Mouse (Mus musculus) forebrain, embryonic 14.5 days (tissue): ENCODE results near the gene Epha3. TPM values are rescaled to one million over a fixed set of nuclear protein-coding genes. Genes with fewer than 3 reads are reported as not detected.

Experiments used
- ATAC-seq: fragments of 200-750 bp; cut with Nextera tagmentation; 2 replicates; pipeline ENCODE4 v1.8.0; 2017; ENCODE audit warnings: mild to moderate bottlenecking, moderate library complexity
- DNase-seq: peaks from one replicate; pipeline ENCODE4 v3.0.0-alpha.2; 2015; ENCODE audit warnings: low spot score
- H3K27ac ChIP-seq: fragments of 300-500 bp; sonication (generic); 2 replicates; pipeline ENCODE4 v1.5.1; 2014; ENCODE audit warnings: low read depth, mild to moderate bottlenecking, control low read depth, low read length, moderate library complexity
- H3K27me3 ChIP-seq: fragments of 300-500 bp; sonication (generic); replicated peaks from 2 replicates; pipeline ENCODE4 v1.6.1; 2014; ENCODE audit warnings: low read length, control low read depth, mixed read lengths; ENCODE audit not compliant: control insufficient read depth, insufficient read depth
- H3K36me3 ChIP-seq: fragments of 300-500 bp; sonication (generic); 2 replicates; pipeline ENCODE4 v1.6.1; 2014; ENCODE audit warnings: low read length, control low read depth; ENCODE audit not compliant: control insufficient read depth, insufficient read depth
- H3K4me1 ChIP-seq: fragments of 300-500 bp; sonication (generic); 2 replicates; pipeline ENCODE4 v1.6.1; 2014; ENCODE audit warnings: antibody characterized with exemption, low read length, control low read depth; ENCODE audit not compliant: control insufficient read depth, insufficient read depth
- H3K4me2 ChIP-seq: fragments of 300-500 bp; sonication (generic); 2 replicates; pipeline ENCODE4 v1.6.1; 2014; ENCODE audit warnings: mild to moderate bottlenecking, control low read depth, low read length
- H3K4me3 ChIP-seq: fragments of 300-500 bp; sonication (generic); 2 replicates; pipeline ENCODE4 v1.5.1; 2014; ENCODE audit warnings: low read depth, low read length, control low read depth
- H3K9ac ChIP-seq: fragments of 300-500 bp; sonication (generic); 2 replicates; pipeline ENCODE4 v1.6.1; 2014; ENCODE audit warnings: mild to moderate bottlenecking, low read length, control low read depth, moderate library complexity
- H3K9me3 ChIP-seq: fragments of 300-500 bp; sonication (generic); replicated peaks from 2 replicates; pipeline ENCODE4 v1.6.1; 2016; ENCODE audit warnings: low read length, control low read depth, mixed read lengths; ENCODE audit not compliant: control insufficient read depth
- WGBS: fragments of 180-500 bp; shearing (Covaris S2); extraction: QIAGEN DNeasy Blood & Tissue Kit; methylation state at CpG from one replicate; pipeline ENCODE4 v1.1.7; 2014; 5-methylcytosine and 5-hydroxymethylcytosine counted together
- polyA plus RNA-seq: library from polyadenylated mRNA; unstranded; fragments of >200 nt; fragmentation: Nextera tagmentation; extraction: Ambion mirVana; gene quantifications from 2 replicates; pipeline ENCODE4 v1.2.1, GENCODE M21; 2014

Epha3 gene
- polyA plus RNA-seq, 1 experiment from 2014 or later: 68.7 TPM

DNA sequence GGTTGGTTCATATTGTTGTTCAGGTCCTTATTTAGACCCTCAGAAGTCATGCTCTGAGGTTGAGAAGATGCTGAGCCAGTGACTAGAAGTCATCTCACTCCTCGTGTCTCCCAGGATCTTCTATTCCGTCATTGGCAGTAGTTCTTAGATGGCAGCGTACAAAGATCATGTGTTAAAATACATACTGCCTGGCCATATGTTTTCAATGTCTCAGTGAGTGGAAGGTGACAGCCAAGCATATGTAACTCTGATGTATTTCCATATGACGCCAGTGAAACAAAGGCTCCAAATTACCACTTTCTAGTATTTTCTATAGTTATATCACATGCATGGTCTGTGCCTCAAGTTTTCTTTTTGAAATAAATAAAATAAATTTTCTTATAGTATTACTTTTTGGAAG, 146.7 kb downstream of the Epha3 start:
- Histone ChIP-seq H3K27ac (peak overlapping the region; percentile 48; the same call in 1 of the 2 replicates), H3K27me3 (no peaks in the 10 kb centered on the region), H3K4me3 (no peak overlapping the region), H3K36me3 (no peaks in the 10 kb centered on the region), H3K9ac (no peak overlapping the region), H3K4me2 (no peak overlapping the region), H3K9me3 (no peaks in the 10 kb centered on the region), H3K4me1 (no peaks in the 10 kb centered on the region)
- 68% methylated on average over 4 of the region's 4 CpGs for WGBS
- DNase-seq: peak; percentile 80
- ATAC-seq: peak; percentile 82

DNA sequence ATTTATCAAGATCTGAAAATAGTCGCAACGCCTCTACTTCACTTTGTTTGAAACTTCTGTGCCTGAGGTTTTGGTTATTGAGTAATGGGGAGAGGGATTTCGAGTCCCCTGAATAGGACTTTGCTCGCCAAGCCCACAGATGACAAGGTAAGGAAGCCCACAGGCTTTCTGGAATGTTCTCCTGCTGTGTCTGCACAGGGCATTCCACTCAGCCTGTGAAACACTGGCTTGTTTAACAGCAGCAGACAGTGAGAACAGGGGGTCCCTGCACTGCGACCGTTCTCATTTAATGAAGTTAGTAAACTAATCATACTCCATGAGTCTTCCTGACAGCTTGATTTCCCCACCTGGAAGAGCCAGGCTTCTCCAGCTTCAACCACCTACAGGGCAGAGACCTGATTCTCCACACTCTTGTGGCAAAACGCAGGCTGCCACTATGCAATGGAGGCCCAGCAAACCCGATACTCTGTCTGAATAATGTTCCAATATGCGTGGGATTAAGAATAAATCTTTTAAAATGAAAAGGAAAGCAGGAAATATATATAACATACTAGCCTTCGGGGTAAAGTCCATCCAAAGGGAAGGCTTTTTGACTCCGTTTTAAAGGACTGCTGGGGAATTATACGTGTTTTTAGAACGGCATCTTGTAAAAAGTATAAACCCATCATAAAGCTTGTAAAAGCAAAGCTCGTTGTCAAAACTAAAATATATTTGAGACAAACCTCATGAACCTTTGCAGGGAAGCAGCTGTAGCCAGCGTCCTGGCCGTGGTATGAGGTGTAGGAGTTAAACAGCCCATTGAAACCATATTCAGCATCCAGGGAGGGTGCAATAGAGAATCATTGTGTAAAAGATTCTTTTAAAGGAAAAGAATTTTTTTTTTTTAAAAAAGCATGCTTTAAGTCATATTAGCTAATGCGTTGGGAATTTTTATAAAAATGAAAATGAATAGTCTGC, 156.8 kb downstream of the Epha3 start:
- WGBS: 82% methylated on average over 17 of the region's 17 CpGs
- no peaks in the 10 kb centered on the region for H3K4me1 ChIP-seq
- no peak overlapping the region for H3K4me2 ChIP-seq
- H3K27me3 ChIP-seq: no peaks in the 10 kb centered on the region
- no peak for ATAC-seq
- no peak overlapping the region for H3K27ac ChIP-seq
- no peaks in the 10 kb centered on the region for H3K9me3 ChIP-seq
- no peak overlapping the region for H3K9ac ChIP-seq
- no peak for DNase-seq
- H3K4me3 ChIP-seq: no peak overlapping the region
- H3K36me3 ChIP-seq: no peaks in the 10 kb centered on the region

DNA sequence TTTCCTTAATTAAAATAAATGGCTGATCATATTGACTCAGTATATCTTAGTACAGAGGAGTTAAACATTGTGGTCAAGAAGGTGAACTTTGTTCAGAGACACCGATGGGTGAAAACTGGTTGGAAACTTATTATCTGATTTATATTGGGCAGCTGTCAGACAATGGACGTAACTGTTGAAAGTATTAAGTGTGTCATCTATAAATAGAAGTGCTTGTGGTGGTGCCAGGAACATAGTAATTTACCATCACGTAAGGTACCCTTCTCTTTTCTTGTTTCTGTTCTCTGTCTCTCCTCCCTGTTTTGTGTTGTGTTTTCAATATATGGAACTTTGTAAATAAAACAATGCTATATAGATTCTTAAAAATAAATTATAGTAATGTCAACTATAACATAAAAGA, 174.6 kb downstream of the Epha3 start:
- no peak overlapping the region for H3K4me3 ChIP-seq
- no peaks in the 10 kb centered on the region for H3K27me3 ChIP-seq
- ATAC-seq (no peak), DNase-seq (no peak)
- no peaks in the 10 kb centered on the region for H3K4me1 ChIP-seq
- H3K27ac ChIP-seq: no peak overlapping the region
- H3K9me3 ChIP-seq: no peaks in the 10 kb centered on the region
- no peak overlapping the region for H3K4me2 ChIP-seq
- 89% methylated on average over 3 of the region's 3 CpGs for WGBS
- H3K36me3 ChIP-seq: no peaks in the 10 kb centered on the region
- no peak overlapping the region for H3K9ac ChIP-seq

DNA sequence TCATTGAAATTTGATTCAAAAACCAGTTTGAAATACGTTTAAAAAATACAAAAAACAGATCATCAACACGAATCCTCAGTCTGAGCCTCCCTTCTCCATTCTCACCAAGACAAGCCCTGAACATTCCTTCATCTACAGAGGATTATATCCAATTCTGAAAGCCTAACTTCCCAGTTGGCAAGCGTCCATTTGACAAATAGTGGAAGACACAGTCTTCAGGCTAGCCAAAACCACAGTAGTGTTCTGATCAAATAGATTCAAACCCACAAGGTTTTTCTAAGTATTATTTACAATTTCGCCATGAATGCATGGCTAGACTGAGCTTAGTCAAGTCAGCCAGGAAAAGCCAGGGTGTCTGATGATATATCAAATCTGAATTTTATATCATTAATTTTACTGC, 179.8 kb downstream of the Epha3 start:
- ATAC-seq (no peak), DNase-seq (no peak)
- Histone ChIP-seq H3K27me3 (no peaks in the 10 kb centered on the region), H3K4me3 (no peak overlapping the region), H3K36me3 (no peaks in the 10 kb centered on the region), H3K9me3 (no peaks in the 10 kb centered on the region), H3K9ac (no peak overlapping the region), H3K27ac (no peak overlapping the region), H3K4me2 (no peak overlapping the region), H3K4me1 (no peaks in the 10 kb centered on the region)
- 83% methylated on average over 4 of the region's 4 CpGs for WGBS

DNA sequence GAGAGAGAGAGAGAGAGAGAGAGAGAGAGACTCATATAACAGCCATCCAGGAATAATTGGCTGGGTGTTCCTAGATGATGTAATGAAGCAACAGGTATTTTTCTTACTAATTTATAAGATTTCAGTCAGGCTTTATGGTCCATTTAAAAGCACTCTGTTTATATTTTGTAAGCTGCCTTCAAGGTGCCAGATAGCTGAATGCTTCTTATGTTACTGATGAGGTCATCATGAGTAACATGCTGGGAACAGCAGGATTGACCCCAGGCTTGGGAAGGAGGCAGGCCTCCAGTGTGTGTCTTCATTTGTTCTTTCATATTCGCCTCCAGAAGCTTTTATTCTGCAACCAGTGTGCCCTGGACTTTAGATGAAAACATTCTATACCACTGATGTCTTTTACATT, 189.5 kb downstream of the Epha3 start:
- ATAC-seq: peak; percentile 83
- 0% methylated on average over 1 of the region's 1 CpGs for WGBS

DNA sequence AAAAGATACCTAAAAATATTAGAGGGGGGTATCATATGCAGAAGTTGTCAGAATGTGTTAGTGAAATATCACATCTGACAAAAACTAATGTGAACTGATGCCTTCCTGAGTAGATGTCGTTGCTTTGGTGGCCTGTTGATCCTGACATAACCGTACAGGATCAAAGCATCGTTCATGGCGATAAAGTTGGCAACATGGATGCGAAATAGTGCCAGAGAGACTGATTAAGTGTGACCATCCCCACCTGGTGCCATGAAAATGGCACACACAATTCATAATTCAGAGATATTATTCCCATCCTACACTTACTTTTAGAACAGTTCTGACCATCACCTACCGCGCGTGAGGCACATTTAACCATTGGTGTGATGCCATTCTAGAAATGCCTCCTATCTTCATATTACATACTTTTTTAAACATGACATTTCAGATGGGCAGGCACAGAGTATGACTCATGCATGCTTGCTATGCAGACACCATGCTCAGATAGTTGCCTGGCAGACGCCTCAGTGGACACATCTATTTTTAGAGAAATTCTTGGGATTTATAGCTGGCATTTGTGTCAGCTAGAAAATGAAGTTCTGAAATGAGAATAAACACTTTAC, 190.6 kb downstream of the Epha3 start:
- H3K27ac ChIP-seq: no peak overlapping the region
- no peak for ATAC-seq

More for the DNA sequence above, 189.5 kb downstream of the Epha3 start:
- Histone ChIP-seq H3K4me1 (no peaks in the 10 kb centered on the region), H3K27me3 (no peaks in the 10 kb centered on the region), H3K4me3 (no peak overlapping the region), H3K27ac (no peak overlapping the region), H3K9ac (no peak overlapping the region), H3K36me3 (no peaks in the 10 kb centered on the region), H3K4me2 (no peak overlapping the region), H3K9me3 (no peaks in the 10 kb centered on the region)
- DNase-seq: peak; percentile 65

DNA sequence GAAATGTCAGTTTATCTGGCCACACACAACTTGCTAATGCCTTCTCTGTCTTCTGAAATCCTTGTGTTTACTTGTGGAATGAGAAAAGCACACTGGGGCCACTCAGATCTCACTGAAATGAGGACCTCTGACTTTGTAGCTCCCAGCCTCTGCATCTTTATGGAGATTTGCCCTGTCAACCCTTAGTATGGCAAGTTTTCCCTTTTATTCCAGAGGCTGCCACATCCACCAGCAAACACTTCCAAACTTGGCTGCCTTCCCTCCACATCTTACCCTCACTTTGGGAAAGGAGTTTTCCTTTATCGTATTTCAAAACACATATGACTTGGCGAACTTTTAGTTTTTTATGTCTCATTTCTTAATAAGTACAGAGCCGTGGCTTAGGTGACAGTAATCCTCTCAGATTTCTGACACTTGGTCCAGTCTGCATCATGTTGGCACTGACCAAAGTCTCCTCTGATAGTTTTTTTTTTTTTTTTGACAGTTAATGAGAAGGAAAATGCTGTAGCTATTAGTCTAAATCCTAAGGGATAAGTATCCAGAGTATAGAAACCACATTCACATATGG, 198.0 kb downstream of the Epha3 start:
- WGBS: 52% methylated on average over 3 of the region's 3 CpGs

More for the DNA sequence above, 190.6 kb downstream of the Epha3 start:
- H3K9ac ChIP-seq: no peak overlapping the region
- H3K4me2 ChIP-seq: no peak overlapping the region
- H3K9me3 ChIP-seq: no peaks in the 10 kb centered on the region
- no peaks in the 10 kb centered on the region for H3K27me3 ChIP-seq
- H3K36me3 ChIP-seq: no peaks in the 10 kb centered on the region
- DNase-seq: no peak
- whole genome bisulfite sequencing: 84% methylated on average over 9 of the region's 9 CpGs
- no peaks in the 10 kb centered on the region for H3K4me1 ChIP-seq
- no peak overlapping the region for H3K4me3 ChIP-seq

DNA sequence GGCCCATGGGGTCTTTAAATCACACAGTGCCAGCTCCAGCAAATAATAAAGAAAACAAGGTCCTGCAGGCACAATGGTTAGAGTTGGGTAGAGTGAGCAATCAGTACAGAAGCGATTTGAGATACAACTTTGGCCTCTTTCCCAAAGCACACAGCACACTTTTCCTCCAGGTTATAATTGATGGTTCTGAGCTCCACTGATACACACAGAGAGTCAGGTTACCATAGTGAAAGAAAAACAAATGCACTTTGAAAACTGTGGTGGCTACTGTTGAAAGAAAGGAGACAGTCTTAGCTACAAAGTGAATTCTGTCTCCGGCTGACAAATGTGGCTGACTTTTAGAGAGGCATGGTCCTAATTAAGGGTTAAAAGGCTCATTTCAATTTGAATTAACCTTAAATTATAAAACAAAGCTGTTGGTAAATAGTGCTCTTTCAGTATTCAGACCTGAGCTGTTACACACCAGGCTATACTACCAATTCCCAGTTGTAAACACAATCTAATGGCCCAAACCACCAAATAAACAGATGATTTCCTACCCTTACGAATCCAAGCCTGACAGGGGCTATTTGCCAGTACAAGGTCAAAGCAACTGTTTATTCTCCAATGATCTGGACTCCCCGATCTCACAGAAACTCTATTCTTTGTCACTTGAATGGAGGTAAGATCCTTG, 205.5 kb downstream of the Epha3 start:
- H3K27ac ChIP-seq: peak overlapping the region; percentile 48; the same call in 1 of the 2 replicates
- no peak overlapping the region for H3K4me3 ChIP-seq
- ATAC-seq (peak; percentile 60), DNase-seq (peak; percentile 69)
- no peaks in the 10 kb centered on the region for H3K36me3 ChIP-seq
- H3K9me3 ChIP-seq: no peaks in the 10 kb centered on the region
- H3K9ac ChIP-seq: no peak overlapping the region
- no peaks in the 10 kb centered on the region for H3K27me3 ChIP-seq
- WGBS: 15% methylated on average over 4 of the region's 4 CpGs
- H3K4me1 ChIP-seq: peaks cover 16% of the 10 kb centered on the region
- H3K4me2 ChIP-seq: no peak overlapping the region

More for the DNA sequence above, 198.0 kb downstream of the Epha3 start:
- Histone ChIP-seq H3K4me1 (no peaks in the 10 kb centered on the region), H3K27ac (no peak overlapping the region), H3K9ac (no peak overlapping the region), H3K4me3 (no peak overlapping the region), H3K4me2 (no peak overlapping the region), H3K36me3 (no peaks in the 10 kb centered on the region), H3K27me3 (no peaks in the 10 kb centered on the region), H3K9me3 (no peaks in the 10 kb centered on the region)
- ATAC-seq (no peak), DNase-seq (no peak)
